ENCODE assay signal across 8 mouse cellular contexts in genomic region chr13:34278288-34278701, GRCm38 (mm10).
A peak's percentile ranks its signal among the peaks of the same experiment; 100 is the strongest.
DNase-seq lines count a peak whose midpoint lies in the region; ATAC-seq lines count a peak whose summit lies in the region.
"Had no signal": no experiment of that assay in that cellular context is flagged by ENCODE, and none has a peak within 500 bp of the region (broad histone marks: within the 10 kb centered on the region; RNA-seq: fewer than 3 reads in every experiment).

No protein-coding gene starts in this region.

- no peak overlapping the region for H3K4me3 ChIP-seq in liver, embryonic 13.5 days (replicated peaks)
- no peak overlapping the region for H3K4me3 ChIP-seq in neural tube, embryonic 11.5 days (ENCODE audit: low read depth, low read length)
- H3K4me3 ChIP-seq: forebrain, embryonic 15.5 days had no signal

- H3K4me2 ChIP-seq in liver, embryonic 13.5 days = no peak overlapping the region
- no peak overlapping the region for H3K4me2 ChIP-seq in neural tube, embryonic 11.5 days (ENCODE audit: low read depth)
- H3K4me2 ChIP-seq: forebrain, embryonic 15.5 days had no signal

- DNase-seq in liver, embryonic 13.5 days = no peak
- DNase-seq in liver = no peak
- peak; percentile 39 for DNase-seq in embryo, embryonic 11 days
- DNase-seq in layer of hippocampus, adult 18-20 months (ENCODE audit: low spot score in 2 of 2) = peak; percentile 41 to 70
- DNase-seq in neural tube, embryonic 11.5 days (ENCODE audit: low spot score) = peak; percentile 55
- DNase-seq in ovary, postnatal 14 days (ENCODE audit: low spot score) = no peak
- no peak for DNase-seq in testis, postnatal 14 days (ENCODE audit: low spot score)

- no peak for ATAC-seq in liver, embryonic 13.5 days (ENCODE audit: low read depth)
- peak; percentile 60 for ATAC-seq in neural tube, embryonic 11.5 days (ENCODE audit: insufficient read depth, low FRiP score, low TSS enrichment)

- no peaks in the 10 kb centered on the region for H3K9me3 ChIP-seq in liver, embryonic 13.5 days (replicated peaks)
- H3K9me3 ChIP-seq in neural tube, embryonic 11.5 days (ENCODE audit: control insufficient read depth, low read length) = no peaks in the 10 kb centered on the region
- H3K9me3 ChIP-seq: forebrain, embryonic 15.5 days had no signal

- H3K36me3 ChIP-seq in liver, embryonic 13.5 days = peaks cover 79% of the 10 kb centered on the region
- H3K36me3 ChIP-seq in neural tube, embryonic 11.5 days (ENCODE audit: control insufficient read depth, insufficient read depth, low read length) = no peaks in the 10 kb centered on the region
- H3K36me3 ChIP-seq: forebrain, embryonic 15.5 days had no signal

- peaks cover 83% of the 10 kb centered on the region for H3K4me1 ChIP-seq in liver, embryonic 13.5 days (replicated peaks)
- H3K4me1 ChIP-seq in neural tube, embryonic 11.5 days (ENCODE audit: control insufficient read depth, insufficient read depth, low read length) = peaks cover 5% of the 10 kb centered on the region; the same call in 1 of the 2 replicates

- no peak overlapping the region for H3K9ac ChIP-seq in liver, embryonic 13.5 days
- H3K9ac ChIP-seq in neural tube, embryonic 11.5 days (ENCODE audit: low read length) = no peak overlapping the region
- H3K9ac ChIP-seq: forebrain, embryonic 15.5 days had no signal

- H3K27me3 ChIP-seq in liver, embryonic 13.5 days = no peaks in the 10 kb centered on the region
- no peaks in the 10 kb centered on the region for H3K27me3 ChIP-seq in neural tube, embryonic 11.5 days (ENCODE audit: control insufficient read depth, insufficient read depth, low read length)
- H3K27me3 ChIP-seq: forebrain, embryonic 15.5 days had no signal

- peak overlapping the region; percentile 10; the same call in 1 of the 2 replicates for H3K27ac ChIP-seq in liver, embryonic 13.5 days
- no peak overlapping the region for H3K27ac ChIP-seq in neural tube, embryonic 11.5 days (ENCODE audit: low read depth, low read length)
- H3K27ac ChIP-seq: forebrain, embryonic 15.5 days had no signal

- 37% methylated on average over 6 of the region's 6 CpGs for WGBS in liver, embryonic 13.5 days (ENCODE audit: insufficient replicate concordance)
- 34% methylated on average over 6 of the region's 6 CpGs for WGBS in neural tube, embryonic 11.5 days

Comparison
In these comparisons a context has a peak if more than half of its experiments do, and no peak if none do; other contexts are left out.
1. DNase-seq: peak in embryo, embryonic 11 days (single experiment), layer of hippocampus, adult 18-20 months (2 of 2) and neural tube, embryonic 11.5 days (single experiment); none in liver, embryonic 13.5 days (single experiment), liver (single experiment), ovary, postnatal 14 days (single experiment) and testis, postnatal 14 days (single experiment).